Mouse (Mus musculus) thymus, postnatal 36 days (tissue): Measurements from ENCODE around the gene Rae1.

ENCODE experiments used
- DNase-seq, 2 experiments: peaks; one replicate each; pipeline ENCODE4 v3.0.0; 2022; ENCODE audit warnings: mixed read lengths in 2 of 2

Gene Rae1

DNA sequence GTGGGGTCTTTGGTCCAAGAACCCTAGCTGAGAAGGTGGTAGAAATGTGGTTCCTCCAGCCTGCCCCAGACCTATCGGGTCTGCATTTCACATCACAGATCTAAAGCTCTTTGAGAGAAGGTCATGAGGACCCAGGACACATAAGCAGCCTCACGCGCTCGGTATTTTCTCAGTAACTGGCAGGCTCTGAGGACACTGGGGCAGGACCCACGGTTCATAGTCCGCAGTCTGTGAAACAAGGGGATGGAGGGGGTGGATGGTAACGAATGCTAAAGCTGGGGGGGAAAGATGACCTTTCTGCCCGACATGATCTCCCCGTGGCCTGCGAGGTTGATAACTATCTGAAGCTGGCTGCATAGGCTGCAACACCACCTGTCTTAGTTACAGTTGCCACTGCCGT lies 2.2 kb upstream of the Rae1 start:
- DNase-seq, result no peak

- no peak for DNase-seq
These were observed 1.4 kb upstream of the Rae1 start for GRCm38 (mm10) chr2:172998478-172998877.

DNA sequence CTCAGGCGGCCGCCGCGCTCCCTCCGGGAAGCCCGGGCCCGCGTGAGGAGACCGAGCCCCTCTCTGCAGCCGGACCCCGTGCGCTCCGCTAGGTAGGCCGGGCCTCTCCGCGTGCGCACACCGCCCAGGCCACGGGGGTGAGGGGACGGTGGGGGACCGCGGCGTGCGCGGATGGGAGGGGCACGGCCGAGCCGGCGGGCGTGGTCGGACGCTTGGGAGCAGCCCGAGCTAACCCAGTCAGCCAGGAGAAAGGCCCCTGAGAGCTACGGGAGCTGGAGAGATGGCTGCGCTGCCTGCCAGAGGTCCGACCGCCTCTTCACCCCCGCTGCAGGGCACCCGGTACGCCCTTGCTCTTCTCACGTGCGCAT lies 352 bp downstream of the Rae1 start:
- no peak for DNase-seq

DNA sequence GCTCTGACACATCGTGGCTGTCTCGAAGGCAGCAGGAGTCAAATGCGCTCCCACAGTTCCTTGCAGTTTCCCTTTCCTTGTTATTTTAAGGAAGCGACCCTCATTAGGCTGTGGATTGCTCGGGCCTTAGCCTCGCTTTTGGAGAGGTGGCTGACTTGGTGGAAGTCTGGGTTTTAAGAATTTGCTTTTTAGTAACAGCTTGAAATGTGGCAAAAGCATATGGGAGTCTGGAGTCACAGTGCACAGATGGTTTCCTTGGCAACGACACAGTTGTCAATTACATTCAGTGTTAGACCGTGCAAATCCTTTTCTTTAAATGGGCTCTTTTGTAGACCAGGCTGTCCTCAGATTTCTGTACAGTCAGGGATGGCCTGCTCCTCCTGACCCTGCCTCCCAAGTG lies 1.0 kb downstream of the Rae1 start:
- no peak for DNase-seq

DNA sequence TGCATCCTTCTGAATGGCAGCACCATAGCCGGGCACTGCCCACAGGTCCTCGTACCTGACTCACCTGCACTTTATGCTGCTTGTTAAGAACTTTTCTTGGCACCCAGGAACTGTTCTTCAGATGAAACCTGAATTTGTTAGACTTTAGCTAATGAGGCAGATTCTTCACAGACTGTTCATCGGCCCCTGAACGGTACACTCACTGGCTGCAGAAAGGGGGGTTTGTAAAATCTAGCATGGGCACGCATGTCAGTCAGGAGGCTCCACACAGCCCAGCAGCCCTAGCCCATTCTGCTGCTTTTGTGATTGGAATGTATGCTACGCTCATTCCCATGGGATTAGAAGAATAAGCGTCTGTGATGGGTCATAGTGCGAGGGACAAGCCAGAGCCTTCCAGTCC lies 3.8 kb downstream of the Rae1 start:
- DNase-seq, result no peak

DNA sequence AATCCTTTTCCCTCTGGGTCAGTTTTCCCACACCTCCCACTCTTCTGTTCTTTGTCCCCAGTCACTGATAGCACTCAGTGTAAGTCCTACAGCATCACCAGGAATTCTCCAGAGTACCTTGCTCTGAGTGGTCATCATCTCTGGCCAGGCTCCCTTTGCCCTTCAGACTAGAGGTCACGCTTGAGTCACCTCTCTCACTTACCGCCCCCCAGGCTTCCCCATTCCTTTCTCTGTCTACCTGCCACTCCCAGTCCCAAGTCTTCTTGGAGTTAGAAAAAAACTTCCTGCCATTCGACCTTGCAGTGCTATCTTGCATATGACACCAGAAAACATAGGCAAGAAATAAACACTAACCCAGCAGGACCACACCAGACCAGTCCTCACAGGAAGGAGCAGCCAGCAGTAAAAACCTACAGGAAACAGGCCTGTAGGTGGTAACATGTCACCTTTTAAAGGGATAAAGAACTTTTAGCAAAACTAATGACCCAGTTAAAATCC lies 10.4 kb downstream of the Rae1 start:
- DNase-seq, result no peak

DNA sequence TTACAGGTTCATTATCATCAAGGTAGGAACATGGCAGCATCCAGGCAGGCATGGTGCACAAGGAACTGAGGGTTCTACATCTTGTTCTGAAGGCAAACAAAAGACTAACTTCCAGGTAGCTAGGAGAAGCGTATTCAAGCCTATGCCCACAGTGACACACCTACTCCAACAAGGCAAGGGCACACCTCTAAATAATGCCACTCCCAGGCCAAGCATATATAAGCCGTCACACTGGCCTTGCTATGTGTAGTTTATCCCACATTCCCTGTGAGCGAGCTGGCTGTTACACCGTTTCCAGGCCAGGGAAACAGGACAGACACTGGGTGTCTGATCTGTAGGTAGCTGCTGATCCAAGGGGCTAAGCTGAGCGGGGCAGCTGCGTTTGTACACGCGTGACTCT lies 11.5 kb downstream of the Rae1 start:
- no peak for DNase-seq

DNA sequence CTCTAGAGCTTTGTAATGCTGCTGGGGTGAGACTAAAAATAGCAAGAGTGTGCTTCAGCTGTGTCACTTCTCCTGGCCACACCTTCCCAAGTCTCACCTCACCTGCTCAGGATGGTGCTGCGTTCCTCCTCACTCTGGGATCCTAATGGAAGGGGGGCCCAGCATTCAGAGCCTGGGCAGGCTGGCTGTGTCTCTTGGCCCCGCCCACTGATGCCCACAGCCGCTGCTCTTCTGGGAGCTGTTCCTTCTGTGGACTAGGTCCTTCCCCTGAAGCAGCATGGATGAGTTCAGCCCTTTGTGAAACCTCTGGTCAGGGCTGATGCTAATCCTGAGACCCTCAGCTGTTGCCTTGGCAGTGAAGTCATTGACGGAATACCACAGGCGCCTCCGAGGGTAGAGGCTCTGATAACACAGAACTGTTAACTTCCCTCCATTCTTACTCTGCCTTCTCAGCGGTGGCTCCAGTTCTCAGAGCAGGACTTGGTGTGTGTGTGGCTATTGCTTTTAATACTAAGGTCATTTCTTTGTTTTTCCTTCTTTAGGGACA lies 14.9 kb downstream of the Rae1 start:
- no peak for DNase-seq

GRCm38 (mm10) chr2:173017940-173018339 lies 18.0 kb downstream of the Rae1 start:
- peak; percentile 42 to 56 for DNase-seq

- DNase-seq, result peak in 1 of 2 experiments; percentile 37
These were observed 18.7 kb downstream of the Rae1 start for GRCm38 (mm10) chr2:173018618-173019017.

- DNase-seq, result peak; percentile 56 to 69
These were observed 19.4 kb downstream of the Rae1 start for GRCm38 (mm10) chr2:173019322-173019721.

GRCm38 (mm10) chr2:173019790-173020189 lies 19.9 kb downstream of the Rae1 start:
- DNase-seq, result peak; percentile 96 to 97

- DNase-seq, result no peak
These were observed 20.5 kb downstream of the Rae1 start, which contains the start of gene Rbm38 for GRCm38 (mm10) chr2:173020430-173020829. Rbm38 (plus strand) TSS chr2:173020498.

DNA sequence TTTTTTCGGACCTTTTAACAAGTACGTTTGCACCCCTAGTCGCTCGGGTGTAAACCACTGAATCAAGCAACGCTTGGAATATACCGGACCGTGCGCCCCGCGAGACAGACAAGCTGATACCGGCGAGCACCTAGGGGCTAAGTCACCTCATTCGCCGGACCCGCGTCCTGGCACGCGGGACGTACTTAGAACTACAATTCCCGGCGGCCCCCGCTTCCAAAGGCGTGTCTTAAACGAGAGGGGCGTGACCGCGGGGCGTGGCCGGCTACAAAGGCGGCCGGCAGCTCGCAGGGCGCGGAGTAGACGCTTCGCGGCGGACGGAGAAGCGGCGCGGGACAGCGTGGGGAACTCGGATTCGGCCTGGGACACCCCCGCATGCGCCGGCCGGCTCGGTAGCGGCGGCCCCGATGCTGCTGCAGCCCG lies 21.7 kb downstream of the Rae1 start:
- DNase-seq, result peak; percentile 94 to 96

DNA sequence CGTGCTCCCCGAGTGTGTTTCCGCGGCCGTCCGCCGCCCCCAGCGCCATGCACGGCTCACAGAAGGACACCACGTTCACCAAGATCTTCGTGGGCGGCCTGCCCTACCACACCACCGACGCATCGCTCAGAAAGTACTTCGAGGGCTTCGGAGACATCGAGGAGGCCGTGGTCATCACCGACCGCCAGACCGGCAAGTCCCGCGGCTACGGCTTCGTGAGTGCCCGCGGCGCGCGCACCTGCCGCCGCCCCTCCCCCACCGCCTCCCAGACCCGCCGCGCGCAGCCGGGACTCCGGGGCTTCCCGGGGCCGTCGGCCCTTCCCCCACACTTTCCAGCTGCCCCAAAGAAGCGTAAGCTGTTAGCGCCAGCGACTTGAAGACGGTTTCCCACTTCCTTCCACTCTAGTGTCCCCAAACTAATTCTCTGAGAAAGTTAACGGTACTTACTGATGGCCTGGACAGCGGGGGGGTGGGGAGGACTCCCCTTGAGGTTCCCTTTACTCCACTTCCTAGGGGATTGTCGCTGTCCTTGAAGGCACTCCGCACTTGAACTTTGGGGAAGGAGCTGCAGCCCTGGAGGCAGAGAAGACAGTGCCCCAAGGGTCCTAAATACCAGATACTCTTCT lies 22.3 kb downstream of the Rae1 start:
- DNase-seq, result peak; percentile 72 to 77

DNA sequence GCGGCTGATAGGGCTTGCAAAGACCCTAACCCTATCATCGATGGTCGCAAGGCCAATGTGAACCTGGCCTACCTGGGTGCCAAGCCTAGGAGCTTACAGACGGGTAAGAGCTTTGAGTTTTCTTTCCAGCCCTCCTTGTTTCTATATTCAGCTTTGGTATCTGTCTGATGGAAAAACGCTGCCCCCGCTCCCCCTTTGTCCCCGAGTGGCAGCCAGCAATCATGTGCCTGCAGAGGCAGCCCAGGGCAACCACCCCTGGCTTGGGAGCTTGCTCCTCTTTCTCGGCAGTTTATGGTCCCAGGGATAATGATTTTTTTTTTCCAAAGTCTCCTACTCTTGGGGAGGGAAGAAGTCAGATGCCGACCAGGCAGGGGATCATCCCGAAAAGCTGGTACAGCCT lies 22.9 kb downstream of the Rae1 start:
- DNase-seq, result peak in 1 of 2 experiments; percentile 38

GRCm38 (mm10) chr2:173023371-173023851 lies 23.5 kb downstream of the Rae1 start:
- DNase-seq, result peak in 1 of 2 experiments; percentile 63

- no peak for DNase-seq
These were observed 24.0 kb downstream of the Rae1 start for GRCm38 (mm10) chr2:173023966-173024365.

GRCm38 (mm10) chr2:173024392-173024791 lies 24.5 kb downstream of the Rae1 start:
- no peak for DNase-seq

DNA sequence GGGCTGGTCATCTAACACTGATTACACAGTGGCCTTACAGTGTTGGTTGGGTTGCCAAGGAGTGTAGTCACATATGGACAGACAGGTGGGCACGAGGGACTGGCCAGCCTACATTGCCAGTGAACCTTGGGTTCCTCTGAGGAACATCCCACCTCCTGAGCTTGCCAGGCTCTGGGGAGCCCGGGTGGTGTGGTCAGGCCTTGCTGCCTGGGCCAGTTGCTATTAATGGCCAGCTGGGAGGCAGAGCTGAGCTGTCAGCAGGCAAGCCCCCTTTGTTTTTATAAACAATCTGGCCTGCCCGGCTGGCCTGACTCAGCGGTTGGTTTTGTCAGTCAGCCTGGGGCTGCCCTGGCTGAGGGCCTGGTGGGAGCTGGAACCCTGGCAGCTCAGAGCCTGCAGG lies 25.0 kb downstream of the Rae1 start:
- no peak for DNase-seq

DNA sequence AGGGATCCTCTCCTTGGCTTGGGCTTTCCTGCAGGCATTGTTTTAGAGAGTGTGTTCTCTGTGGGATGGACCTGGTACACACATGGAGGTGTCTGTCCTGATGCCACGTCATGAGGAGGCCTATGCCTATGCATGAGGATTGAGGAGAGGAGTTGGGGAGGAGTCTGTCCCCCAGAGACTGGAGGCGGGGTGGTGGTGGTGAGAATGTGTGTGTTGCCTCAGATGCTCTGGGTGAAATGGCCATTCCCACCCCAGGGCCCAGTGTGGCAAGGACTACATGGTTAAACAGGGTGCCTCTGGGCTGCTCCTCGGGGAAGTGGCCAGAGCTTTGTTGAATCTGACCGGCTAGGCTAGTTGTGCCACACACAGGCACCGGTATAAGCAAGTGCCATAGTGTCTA lies 26.4 kb downstream of the Rae1 start:
- DNase-seq, result no peak

- peak; percentile 75 to 89 for DNase-seq
These were observed 26.8 kb downstream of the Rae1 start for GRCm38 (mm10) chr2:173026688-173027131.

DNA sequence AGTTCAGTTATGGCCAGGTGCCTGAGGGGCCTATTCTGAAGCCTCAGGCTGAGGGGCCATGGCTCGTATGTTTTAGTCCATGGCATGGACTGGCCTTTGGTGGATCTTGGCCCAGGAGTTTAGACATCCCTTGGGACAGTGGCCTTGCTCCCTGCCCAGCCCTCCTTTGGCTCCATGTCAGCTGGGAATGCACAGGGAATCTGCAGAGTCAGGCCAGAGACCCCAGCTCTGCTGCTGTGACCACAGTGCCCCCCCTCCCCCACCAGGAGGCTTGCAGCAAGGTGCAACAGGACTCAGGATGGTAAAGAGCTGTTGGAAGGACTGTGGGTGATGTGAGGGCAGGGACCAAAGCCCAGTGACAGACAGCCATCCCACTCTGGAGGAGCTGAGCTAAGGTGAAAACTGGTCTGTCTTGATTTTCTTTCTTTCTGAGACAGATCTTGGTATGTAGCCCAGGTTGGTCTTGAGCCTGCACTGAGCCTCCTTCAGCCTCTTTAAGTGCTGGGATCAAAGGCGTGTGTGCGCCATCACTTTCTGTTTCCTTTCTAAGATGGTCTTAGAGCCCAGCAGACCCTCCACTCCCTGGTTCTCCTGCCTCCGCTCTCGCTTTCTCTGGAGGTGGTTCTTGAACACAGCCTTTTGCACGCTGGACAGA lies 27.4 kb downstream of the Rae1 start:
- DNase-seq, result peak; percentile 39 to 58
